In the genomic region with DNA sequence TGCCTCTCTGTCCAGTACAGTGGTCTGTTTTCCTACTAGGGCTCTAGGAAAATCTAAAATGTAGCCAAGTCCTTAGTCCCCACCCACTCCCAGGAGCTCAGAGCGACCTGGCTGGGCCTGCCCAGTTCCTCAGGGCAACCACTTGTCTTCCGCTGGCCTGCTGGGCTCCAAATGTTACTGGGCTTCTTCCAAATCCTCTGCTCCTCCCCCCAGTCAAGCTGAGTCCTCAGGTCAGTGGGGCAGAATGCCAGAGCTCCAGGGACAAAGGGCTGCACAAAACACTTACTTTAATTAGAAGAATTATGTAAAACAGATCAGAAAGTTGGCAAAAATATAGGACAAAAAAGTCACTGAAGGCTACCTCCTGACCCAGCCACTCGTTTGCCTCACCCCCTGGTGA, we compare ENCODE assay signal across 8 mouse cellular contexts. TPM values are rescaled to one million over a fixed set of nuclear protein-coding genes. Genes with fewer than 3 reads are reported as not detected.
DNase-seq lines count a peak whose midpoint lies in the region; ATAC-seq and TF ChIP-seq lines count a peak whose summit lies in the region.

No protein-coding gene starts in this region.

- no peak for TF ChIP-seq CTCF in spleen, adult 2 months (IDR thresholded peaks at IDR 0.05; ENCODE audit: extremely low read depth, insufficient read depth, insufficient read length, insufficient replicate concordance)

- no peaks in the 10 kb centered on the region for H3K36me3 ChIP-seq in spleen, adult 2 months (ENCODE audit: control insufficient read depth, insufficient read depth, low read length)
- no peaks in the 10 kb centered on the region for H3K36me3 ChIP-seq in lung, embryonic 16.5 days (ENCODE audit: control insufficient read depth, insufficient read depth, low read length)

- ATAC-seq in granulocyte monocyte progenitor cell, adult 5-6 weeks (replicated peaks; ENCODE audit: poor library complexity, severe bottlenecking), result peak; percentile 35
- ATAC-seq in lung, embryonic 16.5 days (ENCODE audit: low read depth), result peak; percentile 59

- 54% methylated on average over 3 of the region's 3 CpGs for WGBS in spleen, adult 2 months
- WGBS in lung, embryonic 16.5 days, result 7% methylated on average over 3 of the region's 3 CpGs

- peak overlapping the region; percentile 14; the same call in 1 of the 2 replicates for H3K27ac ChIP-seq in spleen, adult 2 months (ENCODE audit: insufficient read depth, low read length)
- H3K27ac ChIP-seq in lung, embryonic 16.5 days (ENCODE audit: low read length), result peak overlapping the region; percentile 49

- H3K4me3 ChIP-seq in spleen, adult 2 months (ENCODE audit: extremely low read depth, insufficient read depth, insufficient read length), result no peak overlapping the region
- no peak overlapping the region for H3K4me3 ChIP-seq in lung, embryonic 16.5 days (ENCODE audit: low read length)

- H3K4me2 ChIP-seq in lung, embryonic 16.5 days (ENCODE audit: low read depth, low read length), result 0 out of 2 replicates have a peak overlapping the region, but pooled peaks have one; percentile 9

- H3K4me1 ChIP-seq in spleen, adult 2 months (ENCODE audit: control insufficient read depth, insufficient read depth, insufficient read length), result peaks cover 8% of the 10 kb centered on the region; the same call in 1 of the 2 replicates
- H3K4me1 ChIP-seq in lung, embryonic 16.5 days (replicated peaks; ENCODE audit: control insufficient read depth, insufficient read depth, low read length), result peaks cover 67% of the 10 kb centered on the region

- TF ChIP-seq POLR2A in spleen, adult 2 months (IDR thresholded peaks at IDR 0.05; ENCODE audit: low read depth, low read length), result no peak

- no peaks in the 10 kb centered on the region for H3K27me3 ChIP-seq in spleen, adult 2 months (ENCODE audit: control insufficient read depth, insufficient read depth, low read length)
- H3K27me3 ChIP-seq in lung, embryonic 16.5 days (ENCODE audit: control insufficient read depth, insufficient read depth, low read depth, low read length), result no peaks in the 10 kb centered on the region

- DNase-seq in spleen, adult 2 months (ENCODE audit: low read depth in 1 of 2, low spot score in 2 of 2), result peak in 1 of 2 experiments; percentile 5
- DNase-seq in spleen, postnatal 4 days (ENCODE audit: low spot score in 2 of 2), result no peak
- peak; percentile 48 for DNase-seq in embryo, embryonic 11 days
- peak; percentile 98 for DNase-seq in kidney, adult 9 months
- DNase-seq in right cerebral cortex, postnatal 10 days (ENCODE audit: low spot score in 2 of 2), result peak; percentile 76 to 79
- DNase-seq in thymus, postnatal 10 days (ENCODE audit: low spot score in 2 of 2), result no peak

- H3K9me3 ChIP-seq in lung, embryonic 16.5 days (ENCODE audit: control insufficient read depth, low read length), result no peaks in the 10 kb centered on the region

- H3K9ac ChIP-seq in lung, embryonic 16.5 days (ENCODE audit: low read length), result 0 out of 2 replicates have a peak overlapping the region, but pooled peaks have one; percentile 1

RNA-seq across cellular contexts. Expression of a gene that starts 56.1 kb away (rescaled TPM):
- 76.2 and 81.8 TPM in 2 replicates for polyA plus RNA-seq in spleen, adult 2 months (2012; rRNA removed)
- total RNA-seq in granulocyte monocyte progenitor cell, adult 5-6 weeks (2014; fragmentation: Nextera tagmentation), result 58.9 and 59.4 TPM in 2 replicates
- 19.6 and 21.7 TPM in 2 replicates for total RNA-seq in granulocyte monocyte progenitor cell, adult 5-6 weeks (2017)
- polyA plus RNA-seq in lung, embryonic 16.5 days (2015; fragmentation: Nextera tagmentation; extraction: Ambion mirVana), result 94.5 and 102 TPM in 2 replicates

Comparison
In these comparisons a context has a peak if more than half of its experiments do, and no peak if none do; other contexts are left out.
1. DNase-seq: peak in embryo, embryonic 11 days (single experiment), kidney, adult 9 months (single experiment) and right cerebral cortex, postnatal 10 days (2 of 2); none in spleen, postnatal 4 days (0 of 2) and thymus, postnatal 10 days (0 of 2).